Mouse (Mus musculus): ENCODE results near the gene 4930503B20Rik. TPM values are rescaled to one million over a fixed set of nuclear protein-coding genes. Genes with fewer than 3 reads are reported as not detected.

The 4930503B20Rik gene
- polyA plus RNA-seq, 1 experiment from 2014 or later: not detected

GRCm38 (mm10) chr3:146596864-146597263, 54.3 kb downstream of the 4930503B20Rik start:
- H3K79me2 ChIP-seq (ENCODE audit: inconsistent target): no peaks in the 10 kb centered on the region
- H3K36me3 ChIP-seq (ENCODE audit: inconsistent target): no peaks in the 10 kb centered on the region
- WGBS (ENCODE audit: missing documents): 93% methylated on average over 7 of the region's 7 CpGs
- H3K4me3 ChIP-seq (ENCODE audit: inconsistent target): no peak overlapping the region
- no peak overlapping the region for H3K27ac ChIP-seq

DNA sequence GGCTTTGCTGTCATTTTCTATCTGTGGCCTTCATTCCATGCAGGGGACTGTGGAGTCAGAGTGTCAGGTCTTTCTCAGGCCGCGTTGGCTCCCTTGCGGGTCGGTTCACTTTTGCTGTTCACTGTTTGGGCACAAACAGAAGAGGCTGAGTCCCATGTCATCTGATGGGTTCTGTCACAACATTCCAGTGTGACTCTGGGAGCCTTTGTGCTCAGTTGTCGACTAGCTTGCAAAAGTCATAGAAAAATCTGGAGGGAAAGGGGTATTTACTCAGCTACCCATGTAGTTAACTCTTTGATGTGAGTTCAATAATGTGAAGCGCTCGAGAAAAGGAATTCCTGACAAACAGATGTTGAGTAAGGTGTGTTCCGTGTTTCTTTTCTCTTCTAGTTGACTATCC, 54.7 kb downstream of the 4930503B20Rik start:
- 94% methylated on average over 8 of the region's 8 CpGs for WGBS (ENCODE audit: missing documents)
- Histone ChIP-seq H3K36me3 (ENCODE audit: inconsistent target) (no peaks in the 10 kb centered on the region), H3K4me3 (ENCODE audit: inconsistent target) (no peak overlapping the region), H3K27ac (no peak overlapping the region), H3K79me2 (ENCODE audit: inconsistent target) (no peaks in the 10 kb centered on the region)

DNA sequence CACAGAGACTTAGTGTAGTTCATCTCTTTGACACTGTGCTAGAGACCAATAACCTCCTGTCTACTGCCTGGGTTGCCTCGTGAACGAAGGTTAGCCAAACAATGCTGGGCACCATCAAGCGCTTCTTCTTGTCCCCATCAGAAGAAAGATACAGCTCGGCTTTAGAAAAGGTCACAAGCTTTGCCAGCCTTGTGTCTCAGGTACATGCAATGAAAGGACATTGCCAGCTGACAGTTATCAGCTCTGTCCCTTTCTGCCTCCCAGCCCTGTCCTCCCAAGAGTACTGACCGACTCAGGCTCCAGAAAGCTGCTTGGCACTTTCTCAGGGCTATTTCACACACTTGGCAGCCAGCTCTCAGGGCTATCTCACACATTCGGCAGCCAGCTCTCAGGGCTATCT, 55.7 kb downstream of the 4930503B20Rik start:
- no peak overlapping the region for H3K27ac ChIP-seq
- no peaks in the 10 kb centered on the region for H3K36me3 ChIP-seq (ENCODE audit: inconsistent target)
- 94% methylated on average over 6 of the region's 6 CpGs for WGBS (ENCODE audit: missing documents)
- no peak overlapping the region for H3K4me3 ChIP-seq (ENCODE audit: inconsistent target)
- H3K79me2 ChIP-seq (ENCODE audit: inconsistent target): no peaks in the 10 kb centered on the region

Other genes with a start within 250 kb of the 4930503B20Rik start
- 2.0 to 6.3 TPM (median 4.8 TPM) in 3 replicates for gene Ssx2ip, start 246.7 kb downstream of the 4930503B20Rik start, polyA plus RNA-seq (2018)
- gene Ctbs, start 201.5 kb downstream of the 4930503B20Rik start, polyA plus RNA-seq (2018): 10.8 to 21.2 TPM (median 16.7 TPM) in 3 replicates
- 1.1 to 3.2 TPM (median 2.2 TPM) in 3 replicates for gene Spata1, start 151.6 kb downstream of the 4930503B20Rik start, polyA plus RNA-seq (2018)
- 567 to 673 TPM (median 599 TPM) in 3 replicates for gene Gng5, start 151.5 kb downstream of the 4930503B20Rik start, polyA plus RNA-seq (2018)
- 29.4 to 58.0 TPM (median 35.8 TPM) in 3 replicates for gene Rpf1, start 129.9 kb downstream of the 4930503B20Rik start, polyA plus RNA-seq (2018)
- gene Uox, start 80.9 kb downstream of the 4930503B20Rik start, polyA plus RNA-seq (2018): not detected in 3 replicates
- not detected in 3 replicates for gene Dnase2b, start 35.7 kb downstream of the 4930503B20Rik start, polyA plus RNA-seq (2018)
- gene Samd13, start 34.3 kb upstream of the 4930503B20Rik start, polyA plus RNA-seq (2018): not detected in 3 replicates
- 105 to 179 TPM (median 113 TPM) in 3 replicates for gene Prkacb, start 161.7 kb upstream of the 4930503B20Rik start, polyA plus RNA-seq (2018)
- gene Ttll7, start 201.1 kb upstream of the 4930503B20Rik start, polyA plus RNA-seq (2018): not detected in 3 replicates

Measured in macrophage (primary cell).